Mouse (Mus musculus) ES-Bruce4 (cell line): ENCODE results near the gene Ica1. TPM values are rescaled to one million over a fixed set of nuclear protein-coding genes. Genes with fewer than 3 reads are reported as not detected.

Source experiments
- H3K27ac ChIP-seq: 2 replicates; pipeline ENCODE4 v1.5.1; 2012; ENCODE audit warnings: low read length, inconsistent platforms; ENCODE audit not compliant: insufficient read depth
- H3K27me3 ChIP-seq: 2 replicates; pipeline ENCODE4 v1.6.1; 2012; ENCODE audit warnings: mild to moderate bottlenecking, low read length, inconsistent platforms; ENCODE audit not compliant: control insufficient read depth, poor library complexity, insufficient read depth, severe bottlenecking
- H3K36me3 ChIP-seq: 2 replicates; pipeline ENCODE4 v1.6.1; 2012; ENCODE audit warnings: inconsistent platforms, mild to moderate bottlenecking, low read length, moderate library complexity; ENCODE audit not compliant: control insufficient read depth, poor library complexity, insufficient read depth, severe bottlenecking
- H3K4me1 ChIP-seq: one replicate; pipeline ENCODE4 v1.8.1; 2011; ENCODE audit warnings: low read length; ENCODE audit not compliant: control insufficient read depth, insufficient read depth
- H3K4me3 ChIP-seq: 2 replicates; pipeline ENCODE4 v1.5.1; 2011; ENCODE audit warnings: low read depth, mild to moderate bottlenecking, low read length
- H3K9ac ChIP-seq: 2 replicates; pipeline ENCODE4 v1.6.1; 2012; ENCODE audit warnings: low read depth, mild to moderate bottlenecking, inconsistent platforms; ENCODE audit not compliant: poor library complexity, severe bottlenecking
- H3K9me3 ChIP-seq: replicated peaks from 2 replicates; pipeline ENCODE4 v1.6.1; 2012; ENCODE audit warnings: mild to moderate bottlenecking, low read length, inconsistent platforms; ENCODE audit not compliant: control insufficient read depth, poor library complexity, insufficient read depth, severe bottlenecking
- CTCF ChIP-seq: IDR thresholded peaks from one replicate; pipeline ENCODE4 v1.8.1; 2011; ENCODE audit warnings: low read depth, low read length
- EP300 ChIP-seq: IDR thresholded peaks from 2 replicates; pipeline ENCODE4 v1.6.1; 2011; ENCODE audit warnings: low read depth, low read length; ENCODE audit not compliant: insufficient read depth
- POLR2A ChIP-seq: IDR thresholded peaks from one replicate; pipeline ENCODE4 v1.8.1; 2011; ENCODE audit warnings: low read length; ENCODE audit not compliant: insufficient read depth
- polyA plus RNA-seq: library from polyadenylated mRNA; stranded (reverse); fragments of >200 nt; gene quantifications from 2 replicates; pipeline ENCODE4 v1.2.4, GENCODE M21; 2011; ENCODE audit warnings: low read depth; ENCODE audit not compliant: missing spikeins, insufficient read depth, insufficient read length

Ica1 gene
- polyA plus RNA-seq, 1 experiment: 11.0 TPM

DNA sequence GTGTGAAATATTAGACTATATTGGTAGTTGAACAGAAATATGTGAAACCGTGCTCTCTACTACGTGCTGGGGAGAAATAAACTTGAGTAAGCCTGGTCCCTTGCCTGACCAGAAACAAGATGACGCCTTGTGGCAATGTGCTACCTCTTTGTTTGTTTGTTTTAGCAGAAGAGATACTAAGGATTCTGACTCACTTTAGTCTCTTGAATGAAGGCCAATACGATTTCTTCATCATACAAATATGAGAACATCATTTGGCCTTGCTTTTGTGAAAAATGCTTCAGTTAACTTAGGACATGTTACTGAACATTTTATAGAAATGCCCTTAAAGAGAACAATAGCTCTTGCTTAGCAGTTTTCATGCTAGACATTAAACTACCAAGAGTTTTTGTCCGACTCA is 67.0 kb downstream of the Ica1 start:
- Histone ChIP-seq H3K9ac (no peak overlapping the region), H3K27ac (no peak overlapping the region), H3K36me3 (no peaks in the 10 kb centered on the region), H3K27me3 (no peaks in the 10 kb centered on the region), H3K4me1 (no peaks in the 10 kb centered on the region), H3K4me3 (no peak overlapping the region), H3K9me3 (no peaks in the 10 kb centered on the region)
- TF ChIP-seq CTCF: no peak
- TF ChIP-seq POLR2A: no peak
- TF ChIP-seq EP300: no peak

DNA sequence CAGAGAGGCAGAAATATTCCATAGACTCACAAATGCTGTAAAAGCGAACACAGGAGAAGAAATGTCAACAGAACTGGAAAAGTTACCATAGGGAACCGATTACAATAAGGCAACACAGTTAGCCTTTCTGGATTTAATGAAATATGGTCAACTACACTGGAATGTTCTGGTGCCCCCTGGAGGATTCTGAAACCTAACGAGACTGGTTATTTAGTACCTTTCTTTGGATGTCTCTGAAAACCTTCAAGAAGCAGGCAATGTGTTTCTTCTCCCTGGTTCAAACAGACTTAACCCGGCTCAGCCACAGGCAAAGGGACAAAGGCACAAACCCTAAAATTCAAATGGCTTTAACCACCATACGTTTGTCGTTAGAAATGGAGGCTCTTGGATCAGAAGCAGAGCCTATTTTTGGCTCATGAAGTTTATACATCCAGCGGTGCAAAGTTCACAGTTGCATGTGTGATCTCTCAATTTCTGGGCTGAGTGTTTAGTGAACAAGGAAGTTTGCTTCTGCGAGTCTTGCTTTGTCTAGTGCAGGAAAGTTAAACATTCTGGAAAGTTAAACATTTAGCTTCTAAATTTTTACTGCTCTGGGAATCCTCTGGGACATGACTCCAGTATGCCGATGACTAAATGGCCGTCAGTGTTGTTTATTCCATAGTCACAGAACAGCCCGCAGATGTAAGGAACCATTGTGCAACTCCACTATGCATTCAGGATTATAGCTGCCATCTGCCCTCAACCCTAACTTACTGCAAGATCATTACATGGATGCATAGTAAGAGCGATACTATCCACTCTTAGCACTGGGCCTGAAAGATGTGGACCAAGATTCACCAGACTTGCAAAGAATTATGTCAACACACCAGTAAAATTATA is 83.4 kb downstream of the Ica1 start:
- Histone ChIP-seq H3K27me3 (no peaks in the 10 kb centered on the region), H3K27ac (no peak overlapping the region), H3K9ac (no peak overlapping the region), H3K9me3 (peaks cover 13% of the 10 kb centered on the region), H3K36me3 (no peaks in the 10 kb centered on the region), H3K4me3 (no peak overlapping the region), H3K4me1 (no peaks in the 10 kb centered on the region)
- no peak for TF ChIP-seq CTCF
- no peak for TF ChIP-seq POLR2A
- no peak for TF ChIP-seq EP300

DNA sequence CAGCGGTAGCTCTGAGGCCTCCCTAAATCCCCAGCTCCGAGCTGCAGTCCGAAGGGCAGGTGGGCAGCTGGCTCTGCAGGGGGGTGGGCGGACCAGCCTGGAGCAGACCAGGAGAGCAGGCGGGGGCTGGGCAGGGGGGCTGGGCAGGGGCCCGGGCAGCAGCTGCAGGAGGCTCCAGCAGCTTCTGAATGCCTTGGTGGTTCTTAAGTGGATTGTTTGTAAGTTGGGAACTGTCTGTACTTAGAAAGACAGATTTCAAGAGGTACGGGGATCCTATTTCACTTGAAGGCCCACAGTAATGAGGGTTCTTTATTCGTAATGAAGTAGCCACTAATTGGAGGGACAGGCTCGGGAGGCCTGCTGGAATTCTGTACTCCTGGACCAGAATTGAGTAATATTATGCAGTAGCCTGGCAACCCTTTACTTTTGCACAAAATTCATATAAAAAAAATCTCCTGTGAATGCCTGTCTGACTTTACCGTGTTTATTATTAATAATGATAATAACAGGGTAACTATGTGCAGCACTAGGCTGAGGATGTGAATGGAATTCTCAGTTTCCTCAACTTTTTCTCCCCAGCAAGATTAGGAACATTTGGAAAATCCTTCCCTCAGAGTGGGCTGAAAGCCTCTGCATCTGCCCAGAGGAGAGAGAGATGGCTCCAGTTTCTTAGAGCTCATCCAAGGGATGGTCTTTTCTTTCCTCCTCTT is 84.2 kb downstream of the Ica1 start:
- H3K4me1 ChIP-seq: no peaks in the 10 kb centered on the region
- H3K36me3 ChIP-seq: no peaks in the 10 kb centered on the region
- H3K27me3 ChIP-seq: no peaks in the 10 kb centered on the region
- H3K9me3 ChIP-seq: peaks cover 13% of the 10 kb centered on the region
- H3K4me3 ChIP-seq: no peak overlapping the region
- no peak for TF ChIP-seq POLR2A
- TF ChIP-seq CTCF: no peak
- TF ChIP-seq EP300: no peak
- no peak overlapping the region for H3K27ac ChIP-seq
- no peak overlapping the region for H3K9ac ChIP-seq

DNA sequence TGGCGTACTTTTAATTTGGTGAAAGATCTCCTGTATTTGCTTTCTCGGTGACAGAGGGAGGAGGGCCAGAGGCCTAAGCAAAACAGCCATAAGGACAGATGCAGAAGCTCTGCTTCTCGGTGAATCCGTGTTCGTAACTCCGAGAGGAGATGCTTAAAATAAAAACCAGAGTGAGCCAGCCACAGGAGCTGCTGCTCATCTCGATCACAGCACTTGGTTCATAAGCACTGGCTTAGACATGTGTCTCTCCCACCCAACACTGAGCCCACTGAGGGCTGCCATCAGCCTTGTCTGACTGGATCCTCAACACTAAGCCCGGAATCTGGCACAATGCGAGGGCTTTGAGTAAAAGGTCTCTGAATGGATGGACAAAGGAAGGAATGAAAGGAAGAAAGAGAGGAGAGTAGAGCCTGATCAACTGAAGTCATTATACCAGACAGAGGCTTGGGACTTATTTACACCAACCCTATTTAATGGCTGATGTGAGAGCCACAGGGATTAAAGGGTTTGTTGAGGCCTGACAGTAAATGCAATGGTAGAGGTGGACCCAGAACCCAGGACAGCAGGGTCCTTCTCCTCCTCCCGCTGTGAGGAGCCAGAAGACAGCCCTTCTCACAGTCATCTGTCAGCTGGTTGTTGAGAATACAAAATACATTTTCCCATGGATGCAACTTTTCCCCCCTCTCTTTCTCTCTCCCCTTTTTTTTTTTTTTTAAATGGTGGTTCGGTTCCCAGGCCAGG is 85.0 kb downstream of the Ica1 start:
- Histone ChIP-seq H3K27me3 (no peaks in the 10 kb centered on the region), H3K27ac (no peak overlapping the region), H3K36me3 (no peaks in the 10 kb centered on the region), H3K9ac (no peak overlapping the region), H3K9me3 (peaks cover 13% of the 10 kb centered on the region), H3K4me1 (no peaks in the 10 kb centered on the region), H3K4me3 (no peak overlapping the region)
- no peak for TF ChIP-seq EP300
- no peak for TF ChIP-seq CTCF
- no peak for TF ChIP-seq POLR2A

DNA sequence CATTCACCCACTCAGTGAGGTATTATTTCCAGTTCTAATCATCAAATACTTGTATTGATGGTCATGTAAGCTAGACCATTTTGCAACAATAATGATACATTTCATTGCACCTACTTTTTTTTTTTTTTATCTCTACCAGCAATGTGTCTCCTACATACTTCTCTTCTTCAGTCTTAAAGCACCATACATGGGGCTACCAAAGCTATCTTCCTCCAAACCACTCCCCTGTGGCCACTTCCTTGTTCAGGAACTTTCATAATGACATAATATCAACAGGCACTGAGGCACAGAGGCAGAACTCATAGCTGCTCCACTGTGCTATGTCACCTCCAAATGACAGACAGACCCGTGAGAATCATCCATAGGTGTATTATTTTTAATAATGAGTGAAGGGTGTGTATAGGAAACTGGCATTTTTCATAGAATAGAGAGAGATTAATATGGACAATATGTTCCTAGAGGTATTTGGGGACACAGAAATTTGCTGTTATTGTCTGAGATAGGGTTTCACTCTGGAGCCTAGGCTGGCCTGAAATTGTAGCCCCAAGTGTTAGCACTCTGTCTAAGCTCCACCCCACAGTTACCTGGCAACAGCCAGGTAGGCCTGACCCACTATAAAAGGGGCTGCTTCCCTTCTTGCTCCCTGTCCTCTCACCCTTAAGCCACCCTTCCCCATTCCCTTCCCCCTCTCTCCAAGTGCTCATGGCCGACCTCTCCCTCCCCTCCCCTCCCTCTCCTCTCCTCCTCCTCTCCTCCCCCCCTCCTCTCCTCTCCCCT is 86.9 kb downstream of the Ica1 start:
- Histone ChIP-seq H3K9ac (no peak overlapping the region), H3K27me3 (no peaks in the 10 kb centered on the region), H3K4me3 (no peak overlapping the region), H3K9me3 (peaks cover 13% of the 10 kb centered on the region), H3K27ac (no peak overlapping the region), H3K36me3 (no peaks in the 10 kb centered on the region), H3K4me1 (no peaks in the 10 kb centered on the region)
- TF ChIP-seq POLR2A (no peak), CTCF (no peak), EP300 (no peak)
